ENCODE assay signal across 8 mouse cellular contexts in the genomic region with DNA sequence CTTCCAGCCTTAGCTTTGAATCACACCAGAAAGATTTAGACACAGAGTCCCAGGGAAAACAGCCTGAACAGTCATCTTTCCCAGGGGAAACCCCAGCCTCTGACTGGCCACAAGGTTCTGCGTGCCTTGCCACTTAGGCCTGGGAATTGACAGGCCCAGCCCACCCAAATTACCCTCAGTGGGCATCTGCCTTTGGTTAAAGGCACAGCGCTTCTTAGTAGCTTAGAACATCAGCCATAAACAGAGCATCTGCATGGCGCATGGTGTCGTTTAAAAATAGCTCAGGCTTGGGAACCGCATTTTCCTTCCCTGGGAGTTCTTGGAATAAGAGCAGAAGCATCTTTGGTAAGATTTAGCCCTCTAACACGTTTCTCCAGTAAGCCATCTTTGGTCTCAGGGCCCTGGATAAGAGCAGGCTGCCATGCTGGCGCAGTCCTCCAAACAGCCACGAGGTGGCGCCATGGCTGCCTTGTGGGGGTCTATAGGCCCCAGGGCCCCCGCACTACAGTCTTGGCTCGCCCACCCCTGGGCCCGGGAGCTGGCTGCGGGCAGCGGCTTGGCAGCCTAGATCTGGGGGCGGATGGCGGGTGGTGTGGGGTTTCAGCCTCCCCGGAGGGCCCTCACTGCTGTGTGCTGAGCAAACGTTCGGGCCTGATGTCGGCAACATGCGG.
DNase-seq lines count a peak whose midpoint lies in the region; ATAC-seq and TF ChIP-seq lines count a peak whose summit lies in the region.

No protein-coding gene starts in this region.

- TF ChIP-seq POLR2A in MEL (IDR thresholded peaks at IDR 0.05; ENCODE audit: control insufficient read depth in 1 of 2, insufficient read depth in 1 of 2, low read depth in 1 of 2, low read length in 2 of 2, poor library complexity in 1 of 2): no peak
- no peak for TF ChIP-seq POLR2A in testis, adult 2 months (IDR thresholded peaks at IDR 0.05; ENCODE audit: control insufficient read depth, low read depth, low read length)

- WGBS in kidney, embryonic 15.5 days: 19% methylated on average over 21 of the region's 21 CpGs

- H3K79me2 ChIP-seq in MEL (ENCODE audit: control insufficient read depth, insufficient read depth, low read length, poor library complexity): no peaks in the 10 kb centered on the region

- no peaks in the 10 kb centered on the region for H3K36me3 ChIP-seq in MEL (ENCODE audit: control insufficient read depth in 1 of 2, insufficient read depth in 2 of 2, low read length in 2 of 2)
- H3K36me3 ChIP-seq in kidney, embryonic 15.5 days: no peaks in the 10 kb centered on the region
- H3K36me3 ChIP-seq in testis, adult 2 months (ENCODE audit: control insufficient read depth, insufficient read depth, low read length): no peaks in the 10 kb centered on the region

- H3K27me3 ChIP-seq in MEL (ENCODE audit: control insufficient read depth in 1 of 2, insufficient read depth in 2 of 2, low read length in 2 of 2): no peaks in the 10 kb centered on the region; a peak in 1 of 4 replicates
- peaks cover 4% of the 10 kb centered on the region; the same call in 1 of the 2 replicates for H3K27me3 ChIP-seq in kidney, embryonic 15.5 days
- no peaks in the 10 kb centered on the region for H3K27me3 ChIP-seq in testis, adult 2 months (ENCODE audit: control insufficient read depth, insufficient read depth, low read length)

- H3K27ac ChIP-seq in MEL (ENCODE audit: control insufficient read depth, low read depth, low read length): no peak overlapping the region
- H3K27ac ChIP-seq in kidney, embryonic 15.5 days: no peak overlapping the region
- no peak overlapping the region for H3K27ac ChIP-seq in testis, adult 2 months (ENCODE audit: control insufficient read depth, insufficient read depth, low read depth, low read length)

- peak; percentile 19 for DNase-seq in kidney, adult 9 months
- DNase-seq in kidney, adult 8-10 months: no peak
- DNase-seq in MEL (ENCODE audit: low read depth, low spot score): peak; percentile 35
- DNase-seq in embryo, embryonic 11 days: peak; percentile 88
- peak; percentile 59 for DNase-seq in lung, postnatal 14 days

- no peaks in the 10 kb centered on the region for H3K9me3 ChIP-seq in MEL (replicated peaks; ENCODE audit: insufficient read depth, low read length)
- no peaks in the 10 kb centered on the region for H3K9me3 ChIP-seq in kidney, embryonic 15.5 days (replicated peaks)

- H3K9ac ChIP-seq in MEL (ENCODE audit: control insufficient read depth, low read depth, low read length, poor library complexity, severe bottlenecking): no peak overlapping the region
- no peak overlapping the region for H3K9ac ChIP-seq in kidney, embryonic 15.5 days

- TF ChIP-seq EP300 in MEL (IDR thresholded peaks at IDR 0.05; ENCODE audit: low read depth in 1 of 2, low read length in 2 of 2): no peak

- H3K4me3 ChIP-seq in MEL (ENCODE audit: control insufficient read depth in 1 of 2, insufficient read depth in 1 of 2, low read depth in 2 of 2, low read length in 2 of 2): no peak overlapping the region
- peak overlapping the region; percentile 25; the same call in 1 of the 2 replicates for H3K4me3 ChIP-seq in kidney, embryonic 15.5 days (replicated peaks)
- peak overlapping the region; percentile 76 for H3K4me3 ChIP-seq in testis, adult 2 months (ENCODE audit: control insufficient read depth, low read depth, low read length)

- peak overlapping the region; percentile 53 for H3K4me2 ChIP-seq in kidney, embryonic 15.5 days

- H3K4me1 ChIP-seq in MEL (ENCODE audit: control insufficient read depth in 1 of 2, insufficient read depth in 2 of 2, low read length in 2 of 2): no peaks in the 10 kb centered on the region
- peaks cover 15% of the 10 kb centered on the region for H3K4me1 ChIP-seq in kidney, embryonic 15.5 days
- peaks cover 8% of the 10 kb centered on the region for H3K4me1 ChIP-seq in testis, adult 2 months (ENCODE audit: control insufficient read depth, insufficient read depth, low read length)

- TF ChIP-seq RAD21 in MEL (IDR thresholded peaks at IDR 0.05; ENCODE audit: low read depth, low read length): peak; percentile 58

- peak; percentile 54 to 86 (median 69); a peak in 5 of 6 replicates for TF ChIP-seq CTCF in MEL (IDR thresholded peaks at IDR 0.05 in 2 of 3, conservative IDR thresholded peaks at IDR 0.05 in 1 of 3; ENCODE audit: control insufficient read depth in 1 of 3, insufficient read depth in 1 of 3, low read depth in 2 of 3, low read length in 3 of 3, poor library complexity in 1 of 3, severe bottlenecking in 1 of 3)
- TF ChIP-seq CTCF in testis, adult 2 months (IDR thresholded peaks at IDR 0.05; ENCODE audit: control insufficient read depth, insufficient read depth, insufficient replicate concordance, low read depth, low read length): peak; percentile 96

- ATAC-seq in granulocyte monocyte progenitor cell, adult 5-6 weeks (replicated peaks; ENCODE audit: poor library complexity, severe bottlenecking): peak; percentile 78
- ATAC-seq in kidney, embryonic 15.5 days (replicated peaks; ENCODE audit: low FRiP score): peak; percentile 73

TF ChIP-seq in MEL, 35 proteins besides CTCF, POLR2A, EP300 and RAD21:
- TF ChIP-seq SMC3 (IDR thresholded peaks at IDR 0.05; ENCODE audit: low read depth, low read length) (peak; percentile 88), TBP (IDR thresholded peaks at IDR 0.05; ENCODE audit: low read depth, low read length) (no peak), RCOR1 (IDR thresholded peaks at IDR 0.05; ENCODE audit: low read depth, low read length) (no peak), KAT2A (conservative IDR thresholded peaks at IDR 0.05; ENCODE audit: low read depth, low read length) (no peak), ETS1 (IDR thresholded peaks at IDR 0.05; ENCODE audit: low read depth, low read length) (no peak), USF1 (IDR thresholded peaks at IDR 0.05; ENCODE audit: low read depth, low read length) (no peak), ZC3H11A (IDR thresholded peaks at IDR 0.05; ENCODE audit: low read depth, low read length) (peak; percentile 70), GABPA (IDR thresholded peaks at IDR 0.05; ENCODE audit: low read depth, low read length) (no peak)

Comparison
In these comparisons a context has a peak if more than half of its experiments do, and no peak if none do; other contexts are left out.
1. DNase-seq: peak in kidney, adult 9 months (single experiment), MEL (single experiment), embryo, embryonic 11 days (single experiment) and lung, postnatal 14 days (single experiment); none in kidney, adult 8-10 months (0 of 2).
2. H3K4me3 ChIP-seq: peak in kidney, embryonic 15.5 days (single experiment) and testis, adult 2 months (single experiment); none in MEL (0 of 2).